Mouse (Mus musculus) cerebellum, postnatal 36 days (tissue): ENCODE measurements around the gene Ptn.
A peak's percentile ranks its signal among the peaks of the same experiment; 100 is the strongest.
"Not testable (repeated sequence)": the region's sequence is repeated elsewhere in the genome, so short reads cannot be mapped to it uniquely, and the experiment has no call there.

ENCODE experiments used
- DNase-seq, 2 experiments: peaks; one replicate each; pipeline ENCODE4 v3.0.0; 2021 to 2022; ENCODE audit warnings: mixed read lengths in 2 of 2

Ptn gene

DNA sequence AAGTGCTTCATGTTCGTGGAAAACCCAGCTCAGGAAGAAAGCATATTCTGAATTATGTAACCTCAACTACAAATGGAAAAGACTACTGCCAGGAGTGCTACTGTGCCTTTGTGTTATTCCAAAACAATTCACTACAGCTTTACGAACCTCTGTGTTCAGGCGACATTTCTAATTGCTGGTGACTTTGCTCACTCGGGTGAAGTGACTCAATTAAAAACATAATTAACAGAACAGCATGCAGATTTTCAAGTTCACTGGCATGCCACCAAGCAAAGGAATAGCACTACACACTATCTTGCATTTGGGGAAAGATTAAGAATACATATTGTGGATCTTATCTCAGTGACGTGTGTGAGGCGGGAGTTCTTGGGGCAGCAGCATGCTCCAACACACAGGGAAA, 57.1 kb downstream of the Ptn start:
- no peak for DNase-seq

DNA sequence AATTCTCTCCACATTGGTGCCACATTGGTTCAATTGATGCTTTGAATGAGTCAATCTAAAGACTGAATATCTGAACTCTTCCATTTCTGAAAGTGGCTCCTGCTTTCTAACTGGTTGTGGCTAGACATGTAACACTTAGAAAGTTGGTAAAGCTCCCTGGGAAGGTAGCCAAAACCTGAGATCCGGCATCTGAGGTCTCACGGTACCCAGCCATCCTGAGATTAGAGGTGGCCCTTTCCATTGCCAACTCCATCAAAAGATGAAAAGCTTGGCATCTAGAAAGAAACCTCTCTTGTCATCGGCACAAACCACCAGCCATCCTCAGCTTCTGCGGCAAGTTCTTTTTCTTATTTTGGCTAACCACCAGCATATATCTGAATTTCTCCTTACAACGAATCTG, 70.2 kb downstream of the Ptn start:
- DNase-seq: no peak

GRCm38 (mm10) chr6:36736763-36737162, 73.3 kb downstream of the Ptn start:
- DNase-seq: no peak

DNA sequence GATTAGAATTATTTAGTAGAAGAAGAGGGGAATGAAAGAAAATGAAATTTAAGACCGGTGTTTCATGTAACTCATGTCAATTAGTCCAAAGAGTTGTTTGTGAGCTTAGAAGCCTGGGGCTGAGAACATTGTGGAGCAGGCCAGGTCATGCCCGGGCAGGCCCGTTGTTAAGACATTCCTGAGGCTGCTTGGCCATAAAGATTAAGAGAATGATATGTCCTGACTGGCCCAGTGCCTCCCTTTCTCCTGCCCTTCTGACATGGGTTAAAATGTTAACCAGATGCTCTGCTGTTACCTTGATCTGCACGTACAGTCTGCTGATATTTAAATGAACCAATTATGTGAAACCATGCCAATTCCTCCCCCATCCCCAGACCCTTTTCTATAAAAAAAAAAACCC, 74.4 kb downstream of the Ptn start:
- not testable (repeated sequence) for DNase-seq

- DNase-seq: not testable (repeated sequence)
Observed at GRCm38 (mm10) chr6:36729811-36730210, 80.2 kb downstream of the Ptn start.

- peak in 1 of 2 experiments; percentile 17 for DNase-seq
Observed at GRCm38 (mm10) chr6:36728079-36728478, 81.9 kb downstream of the Ptn start.

DNA sequence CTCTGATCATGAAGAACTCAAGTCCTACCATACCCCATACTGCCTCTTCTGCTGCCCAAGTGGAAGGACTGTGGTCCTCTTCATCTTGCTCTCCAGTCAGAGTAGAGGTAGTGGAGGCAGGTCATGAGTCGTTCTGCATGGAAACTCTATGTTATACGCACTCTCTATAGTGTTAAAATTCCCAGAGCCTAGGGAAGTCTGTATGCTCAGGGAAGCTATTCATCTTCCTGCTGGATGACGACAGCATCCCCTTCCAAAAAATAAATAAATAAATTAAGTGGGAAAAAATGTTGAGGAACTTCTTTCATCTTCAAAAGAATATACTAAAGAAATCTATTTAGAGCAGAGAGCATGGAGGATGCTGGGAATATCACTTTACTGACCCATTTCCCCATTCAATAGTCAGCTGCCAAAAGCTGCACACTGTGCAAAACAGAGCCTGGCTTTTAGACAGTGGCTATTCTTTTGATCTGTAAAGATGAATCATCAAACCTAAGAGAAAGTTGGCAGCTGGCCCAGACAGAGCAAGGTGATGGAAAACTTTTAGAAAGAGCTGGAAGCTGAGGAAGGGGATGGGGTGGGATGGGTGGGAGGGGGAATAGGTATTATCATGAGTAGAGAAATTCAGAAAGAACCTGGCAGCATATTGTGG, 84.4 kb downstream of the Ptn start:
- no peak for DNase-seq

GRCm38 (mm10) chr6:36722769-36723549, 87.1 kb downstream of the Ptn start:
- DNase-seq: no peak

DNA sequence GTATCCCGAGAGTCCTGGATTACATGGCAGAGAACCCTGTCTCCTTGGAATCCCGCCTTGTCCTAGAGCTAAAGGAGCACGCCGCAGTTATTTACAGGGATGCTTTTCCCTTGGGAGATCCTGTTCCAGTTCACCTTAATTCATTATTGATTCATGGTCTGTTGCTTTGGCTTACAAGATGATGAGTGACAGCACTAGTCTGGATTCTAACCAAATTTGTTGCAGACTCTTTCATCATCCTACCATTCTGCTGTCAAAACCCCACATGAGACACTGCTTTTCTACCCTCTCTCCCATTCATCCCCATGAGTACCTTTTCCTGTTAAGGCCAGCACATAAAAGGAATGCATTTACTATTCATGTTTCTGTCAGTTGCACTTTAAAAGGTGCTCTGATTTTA, 96.7 kb downstream of the Ptn start:
- no peak for DNase-seq

- DNase-seq: no peak
Observed at GRCm38 (mm10) chr6:36695481-36695880, 114.5 kb downstream of the Ptn start.

DNA sequence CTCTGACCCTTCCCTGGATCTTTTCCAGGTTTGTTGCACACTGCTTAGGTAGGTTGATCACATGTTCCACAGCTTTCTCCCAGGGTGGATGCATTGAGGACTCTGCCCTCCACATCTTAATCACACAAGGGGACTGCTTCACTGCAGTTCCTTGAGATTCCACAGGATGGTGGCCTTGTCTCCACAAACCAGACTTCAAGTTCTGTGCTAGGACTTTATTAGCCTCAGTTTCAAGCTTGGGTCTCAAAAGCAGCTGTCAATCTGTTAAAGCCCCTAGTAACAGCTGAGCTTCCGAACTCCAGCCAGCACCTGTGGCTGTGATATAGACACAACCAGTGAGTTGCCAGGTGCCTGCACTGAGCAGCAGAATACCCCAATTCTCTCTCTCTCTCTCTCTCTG, 118.5 kb downstream of the Ptn start:
- DNase-seq: peak; percentile 35 to 45

GRCm38 (mm10) chr6:36690941-36691340, 119.1 kb downstream of the Ptn start:
- DNase-seq: no peak

DNA sequence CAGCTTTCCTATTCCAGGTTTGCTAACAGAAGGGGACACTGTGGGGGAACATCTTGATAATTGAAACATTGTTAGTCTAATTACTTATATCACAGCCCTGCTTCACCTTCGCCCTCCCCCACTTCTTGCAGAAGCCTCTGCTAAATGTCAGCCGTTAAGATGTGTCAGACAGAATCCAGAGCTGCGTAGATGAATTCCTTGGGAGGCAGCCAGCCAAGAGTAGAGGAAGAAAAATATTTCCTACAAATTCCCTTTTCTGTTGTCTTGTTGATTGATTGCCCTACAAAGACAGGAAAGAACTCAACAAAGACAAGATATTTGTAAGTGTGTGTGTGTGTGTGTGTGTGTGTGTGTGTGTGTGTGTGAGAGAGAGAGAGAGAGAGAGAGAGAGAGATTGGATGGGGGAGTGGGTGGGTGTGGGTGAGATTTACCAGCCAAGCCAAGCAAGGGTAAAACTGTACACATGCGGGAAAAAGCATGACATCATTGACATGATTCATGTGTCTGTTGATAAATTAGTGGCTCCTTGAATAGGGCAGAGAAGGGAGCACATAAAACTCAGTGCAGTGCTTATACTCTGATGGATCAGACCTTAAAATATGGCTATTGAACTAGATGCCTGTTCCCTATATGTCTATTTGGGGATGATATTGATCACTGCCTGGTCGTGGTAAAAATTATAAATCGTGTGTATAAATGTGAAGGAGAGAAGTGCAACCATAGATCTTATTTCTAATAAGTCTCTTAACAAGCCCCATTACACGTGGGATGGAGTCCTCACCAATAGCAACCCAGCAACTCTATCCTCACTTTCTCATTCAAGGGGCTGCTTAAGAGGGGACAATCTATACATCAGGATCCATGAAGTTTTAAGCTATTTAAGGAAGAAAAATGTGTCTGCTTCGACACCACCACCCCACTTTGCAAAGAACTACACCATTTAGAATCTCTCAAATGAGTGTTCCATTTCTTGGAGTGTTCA, 133.0 kb downstream of the Ptn start:
- no peak for DNase-seq

GRCm38 (mm10) chr6:36672399-36673221, 137.4 kb downstream of the Ptn start:
- no peak for DNase-seq

GRCm38 (mm10) chr6:36671274-36671673, 138.7 kb downstream of the Ptn start:
- no peak for DNase-seq
